Mouse (Mus musculus) heart, postnatal 0 days (tissue): ENCODE results near the gene 5730455P16Rik.

Experiments
- CTCF ChIP-seq: IDR thresholded peaks from 2 replicates; pipeline ENCODE4 v1.5.1; 2016; ENCODE audit warnings: antibody characterized with exemption, control low read depth, low read depth
- EP300 ChIP-seq: IDR thresholded peaks from 2 replicates; pipeline ENCODE4 v1.6.1; 2016; ENCODE audit warnings: antibody characterized with exemption, low read depth

DNA sequence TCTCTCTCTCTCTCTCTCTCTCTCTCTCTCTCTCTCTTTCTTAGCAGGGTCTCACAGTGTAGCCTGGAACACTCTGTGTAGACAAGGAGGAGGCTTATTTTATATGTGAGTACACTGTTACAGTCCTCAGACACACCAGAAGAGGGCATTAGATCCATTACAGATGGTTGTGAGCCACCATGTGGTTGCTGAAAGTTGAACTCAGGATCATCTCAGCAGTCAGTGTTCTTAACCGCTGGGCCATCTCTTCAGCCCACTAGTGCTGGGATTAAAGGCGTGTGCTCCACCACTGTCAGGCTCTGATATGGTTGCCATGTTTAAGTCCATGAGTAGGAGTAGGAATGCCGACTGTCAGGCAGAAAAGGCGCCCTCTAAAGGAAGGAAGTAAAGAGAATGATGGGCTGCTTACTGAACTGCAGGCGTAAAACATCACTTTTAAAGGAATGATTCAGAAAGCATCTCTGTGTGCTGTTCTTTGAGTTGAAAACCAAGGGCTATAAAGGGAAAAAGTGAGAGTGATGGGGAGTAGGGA, 47.5 kb upstream of the 5730455P16Rik start:
- TF ChIP-seq CTCF (no peak), EP300 (no peak)
